Mouse (Mus musculus): ENCODE data around the gene St3gal3.

- TF ChIP-seq POLR2A (IDR thresholded peaks at IDR 0.05; ENCODE audit: control insufficient read depth, extremely low read depth, insufficient read depth, low read length, poor library complexity) (no peak), CTCF (IDR thresholded peaks at IDR 0.05; ENCODE audit: borderline replicate concordance, control insufficient read depth, extremely low read depth, insufficient read depth, low read length, poor library complexity) (no peak)
Measured at GRCm38 (mm10) chr4:117917402-117917801, 217.3 kb downstream of the St3gal3 start.
